Mouse (Mus musculus) hindbrain, embryonic 11.5 days (tissue): ENCODE measurements at regions not wholly inside any gene's neighbourhood (a gene's known extent, or its start where the extent isn't known, plus 50 kb on each side); places are given as distances from the start of the nearest gene placed in this dataset.
A peak's percentile ranks its signal among the peaks of the same experiment; 100 is the strongest.
"Not testable (repeated sequence)": the region's sequence is repeated elsewhere in the genome, so short reads cannot be mapped to it uniquely, and the experiment has no call there.

Experiments used
- ATAC-seq: fragments of 200-750 bp; cut with Nextera tagmentation; 2 replicates; pipeline ENCODE4 v1.8.0; 2017; ENCODE audit warnings: mild to moderate bottlenecking, moderate TSS enrichment, moderate library complexity; ENCODE audit not compliant: low FRiP score
- DNase-seq: peaks from one replicate; pipeline ENCODE4 v3.0.0-alpha.2; 2015; ENCODE audit warnings: low spot score
- H3K27ac ChIP-seq: fragments of 300-500 bp; sonication (generic); 2 replicates; pipeline ENCODE4 v1.5.1; 2014; ENCODE audit warnings: mild to moderate bottlenecking, low read depth, low read length
- H3K27me3 ChIP-seq: fragments of 300-500 bp; sonication (generic); 2 replicates; pipeline ENCODE4 v1.6.1; 2014; ENCODE audit warnings: mild to moderate bottlenecking, low read length, moderate library complexity, mixed read lengths; ENCODE audit not compliant: control insufficient read depth, insufficient read depth
- H3K36me3 ChIP-seq: fragments of 300-500 bp; sonication (generic); 2 replicates; pipeline ENCODE4 v1.6.1; 2014; ENCODE audit warnings: mild to moderate bottlenecking, low read length, moderate library complexity, mixed read lengths; ENCODE audit not compliant: control insufficient read depth, insufficient read depth
- H3K4me1 ChIP-seq: fragments of 300-500 bp; sonication (generic); replicated peaks from 2 replicates; pipeline ENCODE4 v1.6.1; 2014; ENCODE audit warnings: low read length, mixed read lengths; ENCODE audit not compliant: control insufficient read depth, insufficient read depth
- H3K4me2 ChIP-seq: fragments of 300-500 bp; sonication (generic); replicated peaks from 2 replicates; pipeline ENCODE4 v1.6.1; 2014; ENCODE audit warnings: mild to moderate bottlenecking, low read depth, low read length
- H3K4me3 ChIP-seq: fragments of 300-500 bp; sonication (generic); 2 replicates; pipeline ENCODE4 v1.5.1; 2014; ENCODE audit warnings: low read depth, low read length
- H3K9ac ChIP-seq: fragments of 300-500 bp; sonication (generic); 2 replicates; pipeline ENCODE4 v1.6.1; 2014; ENCODE audit warnings: low read depth, low read length
- H3K9me3 ChIP-seq: fragments of 300-500 bp; sonication (generic); 2 replicates; pipeline ENCODE4 v1.6.1; 2016; ENCODE audit warnings: low read length; ENCODE audit not compliant: control insufficient read depth
- WGBS: fragments of 180-500 bp; shearing (Covaris S2); extraction: QIAGEN DNeasy Blood & Tissue Kit; methylation state at CpG from one replicate; pipeline ENCODE4 v1.1.7; 2014; 5-methylcytosine and 5-hydroxymethylcytosine counted together

GRCm38 (mm10) chr1:152231717-152232202, 141.8 kb upstream of the 1700025G04Rik start:
- 73% methylated on average over 11 of the region's 11 CpGs for WGBS
- H3K27ac ChIP-seq: no peak overlapping the region
- ATAC-seq: 0 out of 2 replicates have a peak, but pooled peaks have one; percentile 6

GRCm38 (mm10) chr1:152229709-152230108, 139.8 kb upstream of the 1700025G04Rik start:
- no peak for ATAC-seq
- Histone ChIP-seq H3K9me3 (no peaks in the 10 kb centered on the region), H3K9ac (no peak overlapping the region), H3K4me2 (no peak overlapping the region), H3K4me1 (no peaks in the 10 kb centered on the region), H3K27me3 (no peaks in the 10 kb centered on the region), H3K27ac (no peak overlapping the region), H3K36me3 (no peaks in the 10 kb centered on the region), H3K4me3 (no peak overlapping the region)
- 51% methylated on average over 2 of the region's 2 CpGs for WGBS
- DNase-seq: no peak

More at GRCm38 (mm10) chr1:152231717-152232202, 141.8 kb upstream of the 1700025G04Rik start:
- no peaks in the 10 kb centered on the region for H3K9me3 ChIP-seq
- no peak overlapping the region for H3K4me3 ChIP-seq
- DNase-seq: no peak
- no peak overlapping the region for H3K9ac ChIP-seq
- no peak overlapping the region for H3K4me2 ChIP-seq
- H3K36me3 ChIP-seq: no peaks in the 10 kb centered on the region
- H3K27me3 ChIP-seq: no peaks in the 10 kb centered on the region
- H3K4me1 ChIP-seq: no peaks in the 10 kb centered on the region

- DNase-seq (no peak), ATAC-seq (no peak)
- Histone ChIP-seq H3K27ac (no peak overlapping the region), H3K27me3 (no peaks in the 10 kb centered on the region), H3K9ac (no peak overlapping the region), H3K36me3 (no peaks in the 10 kb centered on the region), H3K9me3 (no peaks in the 10 kb centered on the region), H3K4me3 (no peak overlapping the region), H3K4me2 (no peak overlapping the region), H3K4me1 (no peaks in the 10 kb centered on the region)
- 91% methylated on average over 3 of the region's 3 CpGs for WGBS
These were observed 136.1 kb upstream of the 1700025G04Rik start for GRCm38 (mm10) chr1:152226049-152226448.

GRCm38 (mm10) chr1:152223666-152224065, 133.7 kb upstream of the 1700025G04Rik start:
- H3K4me1 ChIP-seq: no peaks in the 10 kb centered on the region
- H3K36me3 ChIP-seq: no peaks in the 10 kb centered on the region
- H3K9ac ChIP-seq: no peak overlapping the region
- H3K4me3 ChIP-seq: no peak overlapping the region
- H3K27me3 ChIP-seq: no peaks in the 10 kb centered on the region
- H3K9me3 ChIP-seq: no peaks in the 10 kb centered on the region
- H3K4me2 ChIP-seq: no peak overlapping the region
- no peak overlapping the region for H3K27ac ChIP-seq
- ATAC-seq (no peak), DNase-seq (no peak)
- WGBS: 81% methylated on average over 1 of the region's 1 CpGs

- Histone ChIP-seq H3K4me2 (no peak overlapping the region), H3K4me3 (no peak overlapping the region), H3K9ac (no peak overlapping the region), H3K9me3 (no peaks in the 10 kb centered on the region), H3K27ac (no peak overlapping the region), H3K27me3 (no peaks in the 10 kb centered on the region), H3K36me3 (no peaks in the 10 kb centered on the region), H3K4me1 (no peaks in the 10 kb centered on the region)
- no peak for DNase-seq
- 87% methylated on average over 14 of the region's 14 CpGs for WGBS
- no peak for ATAC-seq
These were observed 131.1 kb upstream of the 1700025G04Rik start for GRCm38 (mm10) chr1:152220804-152221565.

GRCm38 (mm10) chr1:152219752-152220151, 129.8 kb upstream of the 1700025G04Rik start:
- WGBS: 84% methylated on average over 5 of the region's 5 CpGs
- not testable (repeated sequence) for H3K27me3 ChIP-seq, DNase-seq, H3K9ac ChIP-seq, H3K27ac ChIP-seq, H3K4me1 ChIP-seq, ATAC-seq, H3K4me2 ChIP-seq, H3K36me3 ChIP-seq, H3K4me3 ChIP-seq, H3K9me3 ChIP-seq

GRCm38 (mm10) chr1:152217404-152217803, 127.5 kb upstream of the 1700025G04Rik start:
- H3K9ac ChIP-seq: no peak overlapping the region
- no peak overlapping the region for H3K27ac ChIP-seq
- H3K27me3 ChIP-seq: no peaks in the 10 kb centered on the region
- H3K4me1 ChIP-seq: no peaks in the 10 kb centered on the region
- no peaks in the 10 kb centered on the region for H3K9me3 ChIP-seq
- no peak for DNase-seq
- WGBS: 75% methylated on average over 4 of the region's 4 CpGs
- H3K4me2 ChIP-seq: no peak overlapping the region
- ATAC-seq: no peak
- H3K36me3 ChIP-seq: no peaks in the 10 kb centered on the region
- H3K4me3 ChIP-seq: no peak overlapping the region

GRCm38 (mm10) chr1:152214376-152214775, 124.5 kb upstream of the 1700025G04Rik start:
- DNase-seq: no peak
- no peaks in the 10 kb centered on the region for H3K4me1 ChIP-seq
- 87% methylated on average over 2 of the region's 2 CpGs for WGBS

GRCm38 (mm10) chr1:152203187-152203586, 113.3 kb upstream of the 1700025G04Rik start:
- Histone ChIP-seq H3K27ac (no peak overlapping the region), H3K9ac (no peak overlapping the region), H3K36me3 (no peaks in the 10 kb centered on the region), H3K27me3 (no peaks in the 10 kb centered on the region), H3K4me1 (peaks cover 2% of the 10 kb centered on the region; the same call in 1 of the 2 replicates), H3K4me3 (no peak overlapping the region), H3K4me2 (no peak overlapping the region), H3K9me3 (no peaks in the 10 kb centered on the region)
- peak; percentile 54 for ATAC-seq
- 53% methylated on average over 2 of the region's 2 CpGs for WGBS
- DNase-seq: peak; percentile 60

More at GRCm38 (mm10) chr1:152214376-152214775, 124.5 kb upstream of the 1700025G04Rik start:
- no peaks in the 10 kb centered on the region for H3K9me3 ChIP-seq
- no peak overlapping the region for H3K9ac ChIP-seq
- H3K4me2 ChIP-seq: no peak overlapping the region
- no peak for ATAC-seq
- H3K27ac ChIP-seq: no peak overlapping the region
- H3K4me3 ChIP-seq: no peak overlapping the region
- no peaks in the 10 kb centered on the region for H3K36me3 ChIP-seq
- no peaks in the 10 kb centered on the region for H3K27me3 ChIP-seq
